ENCODE assay signal across 8 mouse cellular contexts in the genomic region with DNA sequence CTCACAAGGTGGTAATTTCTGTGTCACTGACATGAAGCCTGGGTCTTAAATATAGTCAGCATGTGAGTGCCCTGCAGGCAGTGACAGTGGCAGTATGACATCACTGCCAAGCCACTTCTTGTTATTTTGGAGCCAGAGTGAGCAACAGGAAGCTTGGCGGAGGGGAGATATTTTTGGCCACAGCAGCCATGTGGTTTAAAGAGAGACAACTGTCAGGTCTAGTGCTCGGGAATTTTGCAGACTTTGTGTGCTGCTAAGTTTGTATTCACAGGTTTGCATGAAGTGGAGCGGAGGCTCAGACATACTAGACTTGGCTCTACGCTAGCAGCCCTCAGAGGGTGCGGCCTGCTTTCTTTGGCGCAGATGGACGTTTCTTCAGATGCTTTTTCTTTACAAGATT.
DNase-seq lines count a peak whose midpoint lies in the region; ATAC-seq and TF ChIP-seq lines count a peak whose summit lies in the region.

No protein-coding gene starts in this region.

- TF ChIP-seq POLR2A in bone marrow macrophage, adult 2 months (IDR thresholded peaks at IDR 0.05; ENCODE audit: borderline replicate concordance, low read depth, low read length) = no peak
- no peak for TF ChIP-seq POLR2A in thymus, adult 2 months (IDR thresholded peaks at IDR 0.05; ENCODE audit: control insufficient read depth, extremely low read depth, insufficient read depth, low read length, poor library complexity)

- H3K4me3 ChIP-seq in embryonic facial prominence, embryonic 13.5 days = no peak overlapping the region
- H3K4me3 ChIP-seq in embryonic facial prominence, embryonic 10.5 days = no peak overlapping the region
- peak overlapping the region; percentile 43 for H3K4me3 ChIP-seq in bone marrow macrophage, adult 2 months (ENCODE audit: insufficient read depth, low read length)
- no peak overlapping the region for H3K4me3 ChIP-seq in lung, postnatal 0 days (ENCODE audit: low read depth, low read length)
- H3K4me3 ChIP-seq in thymus, adult 2 months (ENCODE audit: control insufficient read depth, insufficient read depth, low read length) = no peak overlapping the region
- no peak overlapping the region for H3K4me3 ChIP-seq in midbrain, embryonic 10.5 days

- WGBS in embryonic facial prominence, embryonic 13.5 days = 68% methylated on average over 7 of the region's 7 CpGs
- WGBS in embryonic facial prominence, embryonic 10.5 days = 77% methylated on average over 7 of the region's 7 CpGs
- 41% methylated on average over 7 of the region's 7 CpGs for WGBS in lung, postnatal 0 days
- 14% methylated on average over 7 of the region's 7 CpGs for WGBS in thymus, adult 2 months
- 90% methylated on average over 7 of the region's 7 CpGs for WGBS in midbrain, embryonic 10.5 days

- H3K9ac ChIP-seq in embryonic facial prominence, embryonic 13.5 days = no peak overlapping the region
- no peak overlapping the region for H3K9ac ChIP-seq in lung, postnatal 0 days (replicated peaks; ENCODE audit: low read depth)

- 0 out of 2 replicates have a peak, but pooled peaks cover 5% of the 10 kb centered on the region for H3K4me1 ChIP-seq in embryonic facial prominence, embryonic 13.5 days
- H3K4me1 ChIP-seq in embryonic facial prominence, embryonic 10.5 days = peaks cover 15% of the 10 kb centered on the region; the same call in 1 of the 2 replicates
- peaks cover 72% of the 10 kb centered on the region for H3K4me1 ChIP-seq in bone marrow macrophage, adult 2 months (ENCODE audit: control insufficient read depth, insufficient read depth, low read length)
- H3K4me1 ChIP-seq in lung, postnatal 0 days (ENCODE audit: insufficient read depth, low read depth, low read length) = peaks cover 13% of the 10 kb centered on the region
- peaks cover 26% of the 10 kb centered on the region for H3K4me1 ChIP-seq in thymus, adult 2 months (replicated peaks; ENCODE audit: control insufficient read depth, insufficient read depth, low read length)
- 0 out of 2 replicates have a peak, but pooled peaks cover 4% of the 10 kb centered on the region for H3K4me1 ChIP-seq in midbrain, embryonic 10.5 days

- no peaks in the 10 kb centered on the region for H3K27me3 ChIP-seq in embryonic facial prominence, embryonic 13.5 days
- no peaks in the 10 kb centered on the region for H3K27me3 ChIP-seq in embryonic facial prominence, embryonic 10.5 days (replicated peaks; ENCODE audit: low read depth, poor library complexity, severe bottlenecking)
- no peaks in the 10 kb centered on the region for H3K27me3 ChIP-seq in lung, postnatal 0 days (replicated peaks; ENCODE audit: insufficient read depth, low read length)
- no peaks in the 10 kb centered on the region for H3K27me3 ChIP-seq in thymus, adult 2 months (ENCODE audit: control insufficient read depth, insufficient read depth, low read length)
- H3K27me3 ChIP-seq in midbrain, embryonic 10.5 days (ENCODE audit: low read depth, poor library complexity, severe bottlenecking) = no peaks in the 10 kb centered on the region

- ATAC-seq in embryonic facial prominence, embryonic 13.5 days (ENCODE audit: insufficient number of reproducible peaks, insufficient read depth, low FRiP score, low TSS enrichment, low read depth) = no peak
- peak; percentile 60; the same call in 1 of the 2 replicates for ATAC-seq in lung, postnatal 0 days

- 0 out of 2 replicates have a peak overlapping the region, but pooled peaks have one; percentile 44 for H3K27ac ChIP-seq in embryonic facial prominence, embryonic 13.5 days
- no peak overlapping the region for H3K27ac ChIP-seq in embryonic facial prominence, embryonic 10.5 days (replicated peaks)
- H3K27ac ChIP-seq in bone marrow macrophage, adult 2 months (ENCODE audit: insufficient read depth, low read depth, low read length) = peak overlapping the region; percentile 93
- 0 out of 2 replicates have a peak overlapping the region, but pooled peaks have one; percentile 0 for H3K27ac ChIP-seq in lung, postnatal 0 days (ENCODE audit: low read length)
- peak overlapping the region; percentile 58; the same call in 1 of the 2 replicates for H3K27ac ChIP-seq in thymus, adult 2 months (ENCODE audit: control insufficient read depth, insufficient read depth, low read length)
- no peak overlapping the region for H3K27ac ChIP-seq in midbrain, embryonic 10.5 days (replicated peaks)

- no peak overlapping the region for H3K4me2 ChIP-seq in embryonic facial prominence, embryonic 13.5 days
- H3K4me2 ChIP-seq in lung, postnatal 0 days (replicated peaks; ENCODE audit: low read depth, low read length) = no peak overlapping the region

- TF ChIP-seq CTCF in bone marrow macrophage, adult 2 months (IDR thresholded peaks at IDR 0.05; ENCODE audit: low read depth, low read length) = no peak
- no peak for TF ChIP-seq CTCF in lung, postnatal 0 days (IDR thresholded peaks at IDR 0.05)
- TF ChIP-seq CTCF in thymus, adult 2 months (IDR thresholded peaks at IDR 0.05; ENCODE audit: borderline replicate concordance, control insufficient read depth, extremely low read depth, insufficient read depth, low read length, poor library complexity) = no peak

- peaks cover 11% of the 10 kb centered on the region for H3K36me3 ChIP-seq in embryonic facial prominence, embryonic 13.5 days
- no peaks in the 10 kb centered on the region for H3K36me3 ChIP-seq in embryonic facial prominence, embryonic 10.5 days (replicated peaks)
- no peaks in the 10 kb centered on the region for H3K36me3 ChIP-seq in lung, postnatal 0 days (ENCODE audit: insufficient read depth, low read length)
- no peaks in the 10 kb centered on the region for H3K36me3 ChIP-seq in thymus, adult 2 months (ENCODE audit: control insufficient read depth, insufficient read depth, low read length)
- H3K36me3 ChIP-seq in midbrain, embryonic 10.5 days = 0 out of 2 replicates have a peak, but pooled peaks cover 1% of the 10 kb centered on the region

- H3K9me3 ChIP-seq in embryonic facial prominence, embryonic 13.5 days = no peaks in the 10 kb centered on the region
- H3K9me3 ChIP-seq in embryonic facial prominence, embryonic 10.5 days = no peaks in the 10 kb centered on the region
- no peaks in the 10 kb centered on the region for H3K9me3 ChIP-seq in lung, postnatal 0 days (ENCODE audit: low read length)
- H3K9me3 ChIP-seq in midbrain, embryonic 10.5 days (replicated peaks) = no peaks in the 10 kb centered on the region

- DNase-seq in embryonic facial prominence, embryonic 10.5 days (ENCODE audit: low spot score) = no peak
- DNase-seq in heart, adult 11 months = peak; percentile 98
- peak; percentile 49 to 70 for DNase-seq in layer of hippocampus, adult 8-10 months (ENCODE audit: low spot score in 2 of 2)
- peak; percentile 46 for DNase-seq in lung, postnatal 0 days (ENCODE audit: low spot score)
- peak; percentile 19 for DNase-seq in thymus, adult 2 months
- DNase-seq in midbrain, embryonic 10.5 days (ENCODE audit: low spot score) = no peak

- TF ChIP-seq EP300 in lung, postnatal 0 days (IDR thresholded peaks at IDR 0.05) = no peak

Comparison
In these comparisons a context has a peak if more than half of its experiments do, and no peak if none do; other contexts are left out.
1. H3K27ac ChIP-seq: peak in embryonic facial prominence, embryonic 13.5 days (single experiment), bone marrow macrophage, adult 2 months (single experiment), lung, postnatal 0 days (single experiment) and thymus, adult 2 months (single experiment); none in embryonic facial prominence, embryonic 10.5 days (single experiment) and midbrain, embryonic 10.5 days (single experiment).
2. DNase-seq: peak in heart, adult 11 months (single experiment), layer of hippocampus, adult 8-10 months (2 of 2), lung, postnatal 0 days (single experiment) and thymus, adult 2 months (single experiment); none in embryonic facial prominence, embryonic 10.5 days (single experiment) and midbrain, embryonic 10.5 days (single experiment).